Mouse (Mus musculus) cerebellum, adult (tissue): ENCODE data around the gene Sh2d4b.

ENCODE experiments used
- ATAC-seq: cut with Nextera tagmentation; 2 replicates; pipeline ENCODE4 v1.9.2; 2017; ENCODE audit warnings: mild to moderate bottlenecking, moderate library complexity, mixed read lengths; ENCODE audit not compliant: insufficient number of reproducible peaks, low FRiP score, low TSS enrichment

The Sh2d4b gene

DNA sequence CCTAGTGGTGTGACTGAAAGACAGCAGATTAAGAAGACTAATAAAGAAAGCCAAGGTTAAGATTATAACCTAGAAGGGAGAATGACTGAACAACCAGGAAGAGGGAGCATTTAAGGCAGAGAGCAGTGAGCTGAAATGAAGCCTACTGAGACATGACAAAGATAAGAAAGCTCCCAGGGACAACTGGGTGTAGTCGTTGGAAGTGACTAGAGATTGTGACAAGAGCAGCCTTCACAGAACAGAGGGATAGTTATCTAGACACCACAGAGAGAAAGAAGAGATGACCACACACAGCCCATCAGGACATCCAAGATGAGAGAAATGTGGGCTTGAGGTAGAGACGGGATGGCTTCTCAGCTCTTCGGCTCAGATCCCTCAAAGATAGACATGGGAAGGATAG, 29.4 kb downstream of the Sh2d4b start:
- ATAC-seq, result no peak

DNA sequence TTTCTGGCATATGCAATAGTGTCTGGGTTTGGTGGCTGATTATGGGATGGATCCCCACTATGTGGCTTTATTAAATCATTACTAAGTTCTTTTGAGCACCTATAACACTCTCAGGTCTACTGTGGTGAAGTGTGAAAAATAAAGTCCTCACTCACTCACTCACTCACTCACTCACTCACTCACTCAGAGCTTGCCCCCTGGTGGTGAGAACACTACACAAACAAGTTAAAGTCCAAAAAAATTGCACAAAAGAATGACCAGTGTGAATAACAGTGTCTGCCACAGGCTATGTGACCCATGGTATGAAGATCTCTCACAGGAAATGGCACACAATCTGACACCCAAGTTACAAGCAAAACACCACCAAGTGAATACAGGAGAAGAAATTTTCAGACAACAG, 30.0 kb downstream of the Sh2d4b start:
- ATAC-seq, result no peak

DNA sequence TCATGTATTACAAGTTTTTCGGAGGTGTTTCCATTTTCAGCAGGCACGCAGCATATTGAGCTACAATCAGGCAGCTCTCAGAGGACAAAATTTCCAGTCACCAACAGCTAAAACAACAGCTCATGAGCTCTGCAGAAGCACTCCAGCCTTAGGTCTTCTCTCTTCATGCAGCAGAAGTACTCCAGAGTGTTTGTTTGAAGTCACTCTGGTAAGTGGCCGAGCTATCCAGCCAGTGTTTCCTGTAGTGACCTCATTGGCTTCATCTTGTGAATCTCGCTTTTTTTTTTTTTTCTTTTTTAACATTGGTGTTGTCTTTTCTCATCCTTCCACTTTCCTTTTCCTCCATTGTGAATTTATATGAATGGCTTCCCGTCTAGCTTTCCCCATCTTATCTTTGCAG, 40.1 kb downstream of the Sh2d4b start:
- ATAC-seq, result no peak

DNA sequence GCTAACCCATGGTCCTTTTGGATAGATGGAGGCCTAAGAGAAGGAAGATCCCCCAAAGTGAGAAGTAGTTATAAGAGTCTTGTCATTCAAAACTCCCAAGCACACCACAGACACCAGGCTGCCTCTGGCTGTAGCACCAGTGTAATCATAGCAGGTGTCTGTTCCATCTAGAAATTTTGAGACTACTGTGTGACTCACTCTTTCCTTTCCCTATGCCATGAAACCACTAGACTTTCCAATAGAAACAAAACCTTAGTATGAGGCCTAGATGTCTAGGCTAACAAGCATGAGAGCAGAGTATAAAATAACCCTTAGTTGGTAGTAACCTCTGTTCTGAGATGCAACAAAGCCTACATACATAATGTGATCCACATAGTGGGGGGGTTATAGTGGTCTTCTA, 55.7 kb downstream of the Sh2d4b start:
- ATAC-seq, result no peak

DNA sequence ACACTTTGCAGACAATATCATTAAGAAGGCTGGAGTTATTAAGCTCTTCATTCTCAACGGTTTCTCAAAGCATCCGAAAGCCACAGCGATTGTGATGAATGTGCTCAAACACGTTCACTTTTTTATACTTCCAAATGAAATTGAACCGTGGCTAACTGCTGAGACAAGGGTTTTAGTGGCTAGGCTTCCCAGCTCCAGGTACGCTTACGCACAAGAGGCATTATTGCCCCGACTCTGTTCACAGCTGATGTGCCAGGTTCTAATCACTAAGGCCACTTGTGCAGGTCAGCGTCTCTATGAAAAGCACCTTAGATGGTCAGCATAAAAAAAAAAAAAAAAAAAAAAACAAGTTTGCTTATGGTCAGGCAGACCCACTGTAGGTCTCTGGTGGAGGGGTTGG, 62.6 kb downstream of the Sh2d4b start:
- no peak for ATAC-seq

DNA sequence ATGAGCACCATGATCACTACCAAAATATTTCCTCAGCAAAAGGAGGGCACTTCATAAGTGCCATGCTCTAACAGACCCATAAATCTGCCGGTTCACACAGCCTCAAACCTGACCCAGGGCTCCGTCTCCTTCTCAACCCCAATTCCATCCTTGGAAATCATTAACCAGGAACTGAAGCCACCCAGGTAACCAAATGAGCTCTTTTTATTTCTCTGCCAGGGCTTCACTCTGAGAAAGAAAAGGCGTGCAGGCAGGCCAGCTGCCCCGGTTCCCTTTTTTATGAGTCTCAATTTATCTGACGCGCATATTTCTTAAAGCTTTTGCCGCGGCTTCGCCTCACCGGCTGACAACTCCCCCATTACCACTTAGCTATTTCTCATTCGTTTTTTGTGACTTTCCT, 63.0 kb downstream of the Sh2d4b start:
- ATAC-seq, result no peak

DNA sequence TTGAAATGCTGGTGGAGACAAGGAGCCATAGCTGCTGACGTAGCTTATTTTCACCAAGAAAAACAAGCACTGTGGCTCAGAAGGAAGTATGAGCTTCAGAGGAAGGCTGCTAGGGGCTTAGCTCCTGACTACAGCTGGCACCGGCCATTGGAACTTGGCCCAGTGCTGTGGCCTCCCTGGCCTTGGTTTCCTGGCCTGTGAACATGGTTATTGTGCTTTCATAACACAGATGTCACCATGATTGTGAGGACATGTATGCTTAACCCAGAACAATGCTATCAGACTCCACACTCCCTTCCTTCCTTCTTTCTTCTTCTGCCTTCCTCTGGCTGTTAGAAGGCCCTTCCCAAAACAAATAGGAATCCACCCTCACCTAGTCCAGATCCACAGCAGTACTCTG, 75.0 kb downstream of the Sh2d4b start:
- ATAC-seq, result no peak

DNA sequence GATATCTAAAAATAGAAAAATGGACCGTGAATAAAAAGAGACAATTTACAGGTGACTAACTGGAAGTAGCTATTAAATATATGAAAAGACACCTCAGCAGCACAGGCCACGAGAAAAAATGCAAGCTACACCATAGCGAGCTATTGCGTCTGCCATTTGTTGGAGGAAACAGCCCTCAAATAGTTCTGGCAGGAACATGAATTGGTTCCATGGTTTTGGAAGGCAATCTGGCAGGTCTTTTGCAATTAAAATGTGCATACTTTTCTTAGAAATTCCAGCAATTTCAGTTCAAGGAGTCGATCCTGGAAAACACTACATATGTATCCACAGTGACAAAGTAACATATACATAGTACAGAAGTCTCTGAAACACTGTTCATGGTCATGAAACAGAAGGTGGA, 76.4 kb downstream of the Sh2d4b start:
- no peak for ATAC-seq

DNA sequence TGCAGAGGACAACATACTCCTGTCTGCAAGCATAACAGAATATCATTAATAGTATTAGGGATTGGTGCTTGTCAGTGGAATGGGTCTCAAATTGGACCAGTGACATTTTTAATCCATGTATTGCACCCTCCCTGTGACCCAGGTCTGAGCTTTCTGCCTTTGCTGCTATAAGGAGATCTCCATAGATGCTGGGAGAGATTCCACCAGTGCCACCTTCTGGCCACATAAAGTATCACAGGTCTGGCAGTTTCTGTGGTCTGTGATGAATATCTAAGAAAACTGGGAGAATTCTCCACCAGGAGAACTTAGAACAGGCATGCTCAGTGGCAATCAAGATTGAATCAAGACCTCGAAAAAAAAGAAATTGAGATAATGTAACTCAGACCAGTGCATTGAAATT, 101.5 kb downstream of the Sh2d4b start:
- no peak for ATAC-seq

DNA sequence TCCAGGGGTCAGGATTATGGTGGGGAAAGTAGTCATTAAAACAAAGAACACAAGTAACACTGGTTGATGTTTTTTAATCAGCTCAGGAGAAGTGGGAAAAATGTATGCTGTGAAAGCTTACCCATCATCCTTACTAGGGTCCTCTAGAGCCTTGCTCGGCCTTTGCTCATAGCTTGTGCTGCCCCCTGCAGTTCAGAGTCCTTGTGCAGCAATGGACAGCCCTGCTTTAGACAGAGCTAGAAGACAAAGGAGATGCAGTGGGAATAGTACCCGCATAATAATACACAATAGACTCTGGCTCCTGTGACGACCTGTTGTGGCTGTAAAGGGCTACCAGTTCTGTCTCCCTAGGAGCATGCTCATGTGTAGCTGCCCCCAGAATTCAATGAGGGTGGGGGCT, 104.0 kb downstream of the Sh2d4b start:
- ATAC-seq, result no peak

DNA sequence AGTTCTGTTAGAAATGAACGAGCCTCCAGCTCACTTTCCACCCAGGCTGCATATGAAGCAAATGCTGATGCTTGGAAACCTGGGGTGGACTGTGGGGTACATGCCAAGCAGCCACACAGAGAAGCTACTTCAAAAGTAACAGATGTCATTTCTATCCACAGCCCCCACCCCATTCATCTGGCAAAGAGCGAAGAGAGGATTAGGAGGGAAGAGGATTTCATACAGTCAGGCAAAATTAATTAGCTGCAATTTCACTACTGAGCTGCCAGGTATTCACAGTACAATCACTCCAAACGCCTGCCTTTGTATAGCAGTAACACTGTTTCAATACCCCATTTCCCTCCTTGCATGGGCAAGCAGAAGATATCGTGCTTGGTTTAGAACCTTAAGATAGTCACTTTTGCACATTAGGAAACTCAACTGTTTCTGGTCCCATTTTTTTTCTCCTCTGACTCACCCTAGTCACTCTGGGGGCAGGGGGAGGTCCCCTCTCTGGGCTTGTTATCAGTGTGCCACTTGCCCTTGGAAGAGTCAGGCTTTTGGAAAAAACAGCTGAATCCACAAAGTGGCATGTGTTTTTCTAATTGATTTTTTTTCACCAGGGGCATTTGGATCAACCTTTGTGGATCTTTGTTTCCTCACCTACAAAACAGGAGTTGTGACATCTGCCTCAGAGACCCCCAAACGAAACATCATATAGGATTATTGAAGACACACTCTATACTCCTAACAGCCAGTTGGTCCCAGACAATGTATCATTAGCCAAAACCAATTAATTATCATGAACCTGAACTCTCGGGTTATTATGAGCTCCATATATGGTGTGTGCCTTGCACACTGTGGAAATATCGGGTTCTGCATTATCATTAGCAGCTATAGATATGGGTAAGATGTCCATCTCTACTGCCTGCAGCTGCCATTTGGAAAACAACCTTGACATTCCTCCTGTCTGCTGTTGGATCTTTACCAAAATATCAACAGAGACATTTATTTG, 123.7 kb downstream of the Sh2d4b start:
- ATAC-seq, result no peak
